Mouse (Mus musculus): Measurements from ENCODE around the gene Cdca4. TPM values are rescaled to one million over a fixed set of nuclear protein-coding genes. Genes with fewer than 3 reads are reported as not detected.

The Cdca4 gene
- polyA plus RNA-seq (2015; fragmentation: Nextera tagmentation; extraction: Ambion mirVana) = 30.3 and 48.6 TPM in 2 replicates

- no peaks in the 10 kb centered on the region for H3K9me3 ChIP-seq (replicated peaks)
- no peaks in the 10 kb centered on the region for H3K27me3 ChIP-seq (replicated peaks)
- H3K4me2 ChIP-seq = peak within 1 kb of the TSS; percentile 91
- H3K27ac ChIP-seq (replicated peaks) = peak within 1 kb of the TSS; percentile 95
- ATAC-seq (ENCODE audit: low FRiP score) = peak; percentile 97
- peaks cover 13% of the 10 kb centered on the region; the same call in 1 of the 2 replicates for H3K36me3 ChIP-seq
- H3K4me3 ChIP-seq (replicated peaks) = peak within 1 kb of the TSS; percentile 91
- under 1% methylated on average over 70 of the region's 72 CpGs for WGBS
- H3K4me1 ChIP-seq = peaks cover 55% of the 10 kb centered on the region
- H3K9ac ChIP-seq (replicated peaks) = peak within 1 kb of the TSS; percentile 90
Observed at GRCm38 (mm10) chr12:112829244-112829864, at the start of gene Cdca4. TSS of gene Cdca4 (minus strand) at chr12:112829423.

GRCm38 (mm10) chr12:112877607-112878020 is 48.4 kb upstream of the Cdca4 start:
- H3K27me3 ChIP-seq (replicated peaks) = peaks cover 75% of the 10 kb centered on the region

GRCm38 (mm10) chr12:112877073-112877576 is 47.9 kb upstream of the Cdca4 start:
- ATAC-seq (ENCODE audit: low FRiP score) = no peak
- 8% methylated on average over 17 of the region's 17 CpGs for WGBS
- Histone ChIP-seq H3K36me3 (no peaks in the 10 kb centered on the region), H3K4me1 (peaks cover 36% of the 10 kb centered on the region), H3K4me3 (replicated peaks) (peak overlapping the region; percentile 38), H3K4me2 (peak overlapping the region; percentile 66), H3K27ac (replicated peaks) (no peak overlapping the region), H3K9ac (replicated peaks) (no peak overlapping the region), H3K27me3 (replicated peaks) (peaks cover 77% of the 10 kb centered on the region), H3K9me3 (replicated peaks) (no peaks in the 10 kb centered on the region)

More at GRCm38 (mm10) chr12:112877607-112878020, 48.4 kb upstream of the Cdca4 start:
- Histone ChIP-seq H3K9me3 (replicated peaks) (no peaks in the 10 kb centered on the region), H3K4me2 (peak overlapping the region; percentile 66), H3K27ac (replicated peaks) (no peak overlapping the region), H3K36me3 (no peaks in the 10 kb centered on the region), H3K9ac (replicated peaks) (peak overlapping the region; percentile 28), H3K4me3 (replicated peaks) (peak overlapping the region; percentile 38), H3K4me1 (peaks cover 36% of the 10 kb centered on the region)
- 1% methylated on average over 37 of the region's 37 CpGs for WGBS
- ATAC-seq (ENCODE audit: low FRiP score) = no peak

GRCm38 (mm10) chr12:112876332-112877072 is 47.3 kb upstream of the Cdca4 start:
- Histone ChIP-seq H3K27ac (replicated peaks) (no peak overlapping the region), H3K4me2 (peak overlapping the region; percentile 66), H3K9me3 (replicated peaks) (no peaks in the 10 kb centered on the region), H3K27me3 (replicated peaks) (peaks cover 77% of the 10 kb centered on the region), H3K4me1 (peaks cover 36% of the 10 kb centered on the region), H3K9ac (replicated peaks) (no peak overlapping the region), H3K36me3 (no peaks in the 10 kb centered on the region), H3K4me3 (replicated peaks) (0 out of 2 replicates have a peak overlapping the region, but pooled peaks have one; percentile 1)
- ATAC-seq (ENCODE audit: low FRiP score) = no peak
- 7% methylated on average over 28 of the region's 28 CpGs for WGBS

GRCm38 (mm10) chr12:112875225-112876013 is 46.2 kb upstream of the Cdca4 start:
- H3K4me2 ChIP-seq = no peak overlapping the region
- ATAC-seq (ENCODE audit: low FRiP score) = peak; percentile 65; the same call in 1 of the 2 replicates
- peaks cover 36% of the 10 kb centered on the region for H3K4me1 ChIP-seq
- WGBS = 19% methylated on average over 16 of the region's 16 CpGs
- H3K9ac ChIP-seq (replicated peaks) = no peak overlapping the region
- no peak overlapping the region for H3K4me3 ChIP-seq (replicated peaks)
- H3K27ac ChIP-seq (replicated peaks) = no peak overlapping the region
- H3K36me3 ChIP-seq = no peaks in the 10 kb centered on the region
- H3K27me3 ChIP-seq (replicated peaks) = peaks cover 81% of the 10 kb centered on the region
- H3K9me3 ChIP-seq (replicated peaks) = no peaks in the 10 kb centered on the region

- Histone ChIP-seq H3K27ac (replicated peaks) (no peak overlapping the region), H3K9ac (replicated peaks) (peak overlapping the region; percentile 20; the same call in 1 of the 2 replicates), H3K4me1 (peaks cover 41% of the 10 kb centered on the region), H3K4me3 (replicated peaks) (peak overlapping the region; percentile 31), H3K9me3 (replicated peaks) (no peaks in the 10 kb centered on the region), H3K27me3 (replicated peaks) (peaks cover 72% of the 10 kb centered on the region), H3K36me3 (no peaks in the 10 kb centered on the region), H3K4me2 (peak overlapping the region; percentile 57)
- WGBS = 13% methylated on average over 22 of the region's 22 CpGs
- no peak for ATAC-seq (ENCODE audit: low FRiP score)
Observed at GRCm38 (mm10) chr12:112874199-112874598, 45.0 kb upstream of the Cdca4 start.

- WGBS = 21% methylated on average over 18 of the region's 18 CpGs
- H3K9ac ChIP-seq (replicated peaks) = peak overlapping the region; percentile 20; the same call in 1 of the 2 replicates
- H3K4me2 ChIP-seq = peak overlapping the region; percentile 57
- peaks cover 68% of the 10 kb centered on the region for H3K27me3 ChIP-seq (replicated peaks)
- ATAC-seq (ENCODE audit: low FRiP score) = no peak
- peaks cover 41% of the 10 kb centered on the region for H3K4me1 ChIP-seq
- H3K36me3 ChIP-seq = no peaks in the 10 kb centered on the region
- no peak overlapping the region for H3K27ac ChIP-seq (replicated peaks)
- no peaks in the 10 kb centered on the region for H3K9me3 ChIP-seq (replicated peaks)
- peak overlapping the region; percentile 31 for H3K4me3 ChIP-seq (replicated peaks)
Observed at GRCm38 (mm10) chr12:112873452-112874190, 44.4 kb upstream of the Cdca4 start.

GRCm38 (mm10) chr12:112872991-112873390 is 43.8 kb upstream of the Cdca4 start:
- Histone ChIP-seq H3K4me1 (peaks cover 37% of the 10 kb centered on the region), H3K36me3 (no peaks in the 10 kb centered on the region), H3K27me3 (replicated peaks) (peaks cover 63% of the 10 kb centered on the region), H3K4me2 (no peak overlapping the region), H3K27ac (replicated peaks) (no peak overlapping the region), H3K9me3 (replicated peaks) (no peaks in the 10 kb centered on the region), H3K9ac (replicated peaks) (no peak overlapping the region), H3K4me3 (replicated peaks) (no peak overlapping the region)
- 88% methylated on average over 10 of the region's 10 CpGs for WGBS
- no peak for ATAC-seq (ENCODE audit: low FRiP score)

- Histone ChIP-seq H3K9ac (replicated peaks) (no peak overlapping the region), H3K4me1 (peaks cover 20% of the 10 kb centered on the region), H3K27me3 (replicated peaks) (peaks cover 46% of the 10 kb centered on the region), H3K4me3 (replicated peaks) (no peak overlapping the region), H3K36me3 (no peaks in the 10 kb centered on the region), H3K4me2 (no peak overlapping the region), H3K9me3 (replicated peaks) (no peaks in the 10 kb centered on the region), H3K27ac (replicated peaks) (no peak overlapping the region)
- no peak for ATAC-seq (ENCODE audit: low FRiP score)
- 81% methylated on average over 2 of the region's 2 CpGs for WGBS
Observed at GRCm38 (mm10) chr12:112871272-112871671, 42.0 kb upstream of the Cdca4 start.

GRCm38 (mm10) chr12:112870775-112871174 is 41.6 kb upstream of the Cdca4 start:
- Histone ChIP-seq H3K4me1 (peaks cover 15% of the 10 kb centered on the region), H3K9me3 (replicated peaks) (no peaks in the 10 kb centered on the region), H3K4me2 (no peak overlapping the region), H3K4me3 (replicated peaks) (no peak overlapping the region), H3K9ac (replicated peaks) (no peak overlapping the region), H3K27ac (replicated peaks) (no peak overlapping the region), H3K36me3 (no peaks in the 10 kb centered on the region), H3K27me3 (replicated peaks) (peaks cover 41% of the 10 kb centered on the region)
- ATAC-seq (ENCODE audit: low FRiP score) = no peak
- WGBS = 66% methylated on average over 13 of the region's 13 CpGs

All from neural tube, embryonic 15.5 days (tissue).